Mouse (Mus musculus): ENCODE results near the gene Awat1. TPM values are rescaled to one million over a fixed set of nuclear protein-coding genes. Genes with fewer than 3 reads are reported as not detected.

The Awat1 gene
- polyA plus RNA-seq (2021; fragmentation: Nextera tagmentation), result not detected in 2 replicates
- long read RNA-seq, experiment 1, result 0 reads
- long read RNA-seq, experiment 2, result 0 reads

GRCm38 (mm10) chrX:100571951-100572350, at the start of gene Awat1:
TSS of gene Awat1 (plus strand) at chrX:100572251.

DNA sequence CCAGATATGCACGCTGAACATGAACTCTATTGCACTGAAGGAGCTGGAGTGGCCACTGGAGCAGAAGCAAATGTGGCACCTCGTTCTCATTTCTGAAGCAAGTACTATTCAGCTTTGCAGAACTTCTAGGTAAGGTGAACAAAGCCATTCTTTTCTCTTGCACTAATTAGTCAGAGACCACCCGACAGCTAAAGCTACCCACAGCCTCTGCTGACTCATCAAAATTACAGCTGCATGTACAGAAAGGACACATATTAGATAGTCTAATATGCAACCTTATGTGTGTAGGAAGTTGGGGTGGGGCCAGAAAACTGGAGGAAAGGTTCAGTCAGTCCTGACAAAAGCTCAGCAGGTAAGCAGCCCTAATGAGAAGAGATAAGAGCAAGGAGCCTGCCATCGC, 47.6 kb upstream of the Awat1 start, which contains the start of gene Dgat2l6:
Gene Dgat2l6, plus strand, starts transcription at position 368 of the 400 bp plus-strand sequence.

DNA sequence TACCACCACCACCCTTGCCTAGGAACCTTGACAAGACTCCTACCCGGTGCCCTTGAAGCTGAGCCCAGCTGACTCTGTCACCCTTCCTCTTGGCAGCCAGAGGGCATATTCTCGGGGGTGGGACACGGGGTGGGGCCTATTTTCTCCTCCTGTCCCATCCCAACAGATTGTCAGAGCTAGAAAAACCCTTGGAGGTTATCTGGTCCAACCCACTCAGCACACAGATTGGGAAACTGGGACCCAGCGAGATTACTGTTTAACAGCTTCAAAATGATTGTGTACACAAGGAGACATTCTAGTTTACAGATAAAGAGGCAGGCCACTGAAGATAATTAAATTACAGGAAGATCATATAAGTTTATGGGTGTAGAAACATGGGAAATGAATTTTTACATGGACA, 22.7 kb downstream of the Awat1 start, which contains the start of gene P2ry4:
Gene P2ry4, minus strand, starts transcription at position 79 of the 400 bp plus-strand sequence.

GRCm38 (mm10) chrX:100605314-100605713, 33.3 kb downstream of the Awat1 start, which contains the start of gene Arr3:
TSS of gene Arr3 (plus strand) at chrX:100605497.

GRCm38 (mm10) chrX:100625546-100625801, 53.4 kb downstream of the Awat1 start, which contains the start of gene Kif4:
TSS of gene Kif4 (plus strand) at chrX:100625737.

GRCm38 (mm10) chrX:100625802-100626793, 54.0 kb downstream of the Awat1 start, which contains the start of gene Pdzd11:
TSS of gene Pdzd11 (minus strand) at chrX:100626568.

Other genes with a start within 250 kb of the Awat1 start
- not detected in 2 replicates for gene Otud6a, start 143.2 kb upstream of the Awat1 start, polyA plus RNA-seq (2021; fragmentation: Nextera tagmentation)
- 0.11 and 0.20 TPM in 2 replicates for gene Awat2, start 129.5 kb upstream of the Awat1 start, polyA plus RNA-seq (2021; fragmentation: Nextera tagmentation)
- 33.6 and 47.2 TPM in 2 replicates for gene Igbp1, start 78.0 kb upstream of the Awat1 start, polyA plus RNA-seq (2021; fragmentation: Nextera tagmentation)
- 0.06 TPM in 1 of 2 replicates, not detected in the other for gene Dgat2l6, start 47.4 kb upstream of the Awat1 start, polyA plus RNA-seq (2021; fragmentation: Nextera tagmentation)
- gene P2ry4, start 22.6 kb downstream of the Awat1 start, polyA plus RNA-seq (2021; fragmentation: Nextera tagmentation), result not detected in 2 replicates
- gene Arr3, start 33.2 kb downstream of the Awat1 start, polyA plus RNA-seq (2021; fragmentation: Nextera tagmentation), result 0.59 and 0.87 TPM in 2 replicates
- gene Kif4, start 53.5 kb downstream of the Awat1 start, polyA plus RNA-seq (2021; fragmentation: Nextera tagmentation), result 0.33 and 0.36 TPM in 2 replicates
- gene Pdzd11, start 54.3 kb downstream of the Awat1 start, polyA plus RNA-seq (2021; fragmentation: Nextera tagmentation), result 91.5 and 102 TPM in 2 replicates
- gene Gdpd2, start 157.6 kb downstream of the Awat1 start, polyA plus RNA-seq (2021; fragmentation: Nextera tagmentation), result 2.0 and 2.4 TPM in 2 replicates
- gene Dlg3, start 195.5 kb downstream of the Awat1 start, polyA plus RNA-seq (2021; fragmentation: Nextera tagmentation), result 8.8 and 9.8 TPM in 2 replicates